Mouse (Mus musculus) small intestine, adult 2 months (tissue): Measurements from ENCODE around the gene Lrfn2.

Source experiments
- CTCF ChIP-seq: fragments of 200-500 bp; IDR thresholded peaks from 2 replicates; pipeline ENCODE4 v1.5.1; 2012; ENCODE audit warnings: low read depth, mild to moderate bottlenecking, control low read depth, inconsistent platforms, low read length, moderate library complexity, mixed read lengths; ENCODE audit not compliant: insufficient replicate concordance, insufficient read length; ENCODE audit errors: extremely low read depth
- POLR2A ChIP-seq: fragments of 200-500 bp; IDR thresholded peaks from 2 replicates; pipeline ENCODE4 v1.6.1; 2012; ENCODE audit warnings: low read depth, mild to moderate bottlenecking, control low read depth, inconsistent platforms, low read length, moderate library complexity

- TF ChIP-seq CTCF (no peak), POLR2A (no peak)
Observed at GRCm38 (mm10) chr17:49035052-49035451, 102.9 kb downstream of the Lrfn2 start.
